Mouse (Mus musculus) gastrocnemius, adult 8-10 months (tissue): ENCODE measurements around the gene Apol7a. TPM values are rescaled to one million over a fixed set of nuclear protein-coding genes. Genes with fewer than 3 reads are reported as not detected.
"Not testable (repeated sequence)": the region's sequence is repeated elsewhere in the genome, so short reads cannot be mapped to it uniquely, and the experiment has no call there.

Experiments
- DNase-seq, 2 experiments: peaks; one replicate each; pipeline ENCODE4 v3.0.0; 2022; ENCODE audit warnings: low spot score in 2 of 2
- total RNA-seq, 4 experiments: library from RNA; stranded (reverse); gene quantifications; 2 replicates each; pipeline ENCODE4 v1.2.4; 2022

Gene Apol7a
- total RNA-seq = 1 to 10 TPM in 3 of 4 experiments, under 1 TPM in 1; 0.80 to 1.6 (median 1.3) TPM

GRCm38 (mm10) chr15:77399027-77399426, at the start of gene Apol7a:
Gene Apol7a (minus strand): TSS chr15:77399110.
- not testable (repeated sequence) for DNase-seq

DNA sequence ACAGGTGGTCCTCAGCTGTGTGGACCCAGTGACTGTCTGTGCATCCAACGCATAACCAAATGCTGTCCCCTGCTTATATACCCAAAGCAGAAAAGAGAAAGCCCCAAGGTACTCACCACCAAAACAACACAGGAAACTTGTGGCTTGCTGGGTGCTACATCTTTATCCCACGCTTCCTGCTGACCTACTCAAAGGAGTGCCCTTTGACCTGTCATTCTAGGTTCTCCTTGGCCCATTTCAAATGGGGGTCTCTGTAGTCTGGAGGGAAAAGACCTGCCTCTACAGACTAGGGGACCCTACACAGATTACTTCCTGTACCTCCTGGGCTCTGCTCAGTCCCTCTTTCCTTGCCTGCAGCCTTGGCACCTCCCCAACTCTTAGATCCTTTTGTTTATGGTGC, 48.5 kb upstream of the Apol7a start, which contains the start of gene Apol7b:
Gene Apol7b, minus strand, starts transcription at position 101 of the 400 bp plus-strand sequence.
- not testable (repeated sequence) for DNase-seq

GRCm38 (mm10) chr15:77445668-77446067, 46.8 kb upstream of the Apol7a start:
- DNase-seq = not testable (repeated sequence)

DNA sequence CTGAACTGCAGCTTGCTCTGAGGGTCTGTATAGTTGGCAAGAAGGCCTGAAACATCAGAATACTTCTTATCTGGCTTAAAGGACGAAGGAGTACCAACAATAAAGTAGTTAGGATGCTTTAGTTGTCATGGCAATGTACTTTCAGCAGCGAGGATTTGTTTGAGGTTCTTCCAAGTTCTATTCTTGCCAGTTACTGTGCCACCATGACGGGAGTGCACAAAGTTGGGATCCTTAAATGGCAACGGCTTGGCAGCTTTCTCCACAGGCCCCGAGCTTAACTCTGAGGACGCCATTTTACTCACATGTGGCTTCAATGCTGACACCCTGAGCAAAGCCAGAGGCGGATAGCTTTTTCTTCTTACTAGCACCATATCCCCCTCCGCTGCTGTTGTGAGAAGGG, 45.8 kb upstream of the Apol7a start:
- DNase-seq = not testable (repeated sequence)

DNA sequence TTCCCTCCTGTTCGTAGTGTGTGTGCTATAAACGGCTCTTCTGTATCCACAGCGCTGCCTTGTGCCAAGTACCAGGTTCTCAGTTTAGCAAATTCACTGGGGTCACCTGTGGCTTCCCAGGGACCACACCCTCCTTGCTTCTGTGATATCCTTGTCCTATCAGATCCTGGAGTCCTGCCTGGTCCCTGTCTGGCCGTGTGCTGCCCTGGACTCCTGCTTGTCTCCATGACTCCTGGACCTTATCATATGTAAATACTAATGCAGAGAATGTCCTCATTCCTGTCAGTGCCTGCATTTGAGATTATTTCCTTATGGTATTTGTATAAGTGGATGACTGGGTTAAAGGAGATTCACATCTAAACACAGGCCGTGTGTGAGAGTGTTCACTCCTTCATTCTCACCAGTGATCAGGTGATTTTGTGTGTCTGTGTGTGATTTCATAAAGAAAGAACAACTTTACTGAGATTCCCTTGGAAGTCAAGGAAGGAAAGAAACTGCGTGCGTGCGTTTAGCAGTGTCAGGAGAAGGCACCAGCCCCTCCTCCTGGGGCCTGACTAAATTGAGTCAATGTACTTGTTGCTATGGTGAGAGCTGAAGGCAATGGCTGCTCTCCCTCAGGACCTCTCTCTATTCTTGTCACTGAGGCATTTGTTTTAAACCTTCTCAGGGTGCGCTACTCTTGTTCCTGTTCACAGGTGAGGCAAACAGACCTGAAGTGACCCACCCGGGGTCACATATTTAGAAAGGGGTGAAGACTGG, 30.0 kb upstream of the Apol7a start:
- DNase-seq = not testable (repeated sequence)

- DNase-seq = not testable (repeated sequence)
These were observed 24.0 kb upstream of the Apol7a start for GRCm38 (mm10) chr15:77422925-77423324.

- DNase-seq = not testable (repeated sequence)
These were observed 20.7 kb upstream of the Apol7a start for GRCm38 (mm10) chr15:77419657-77420056.

DNA sequence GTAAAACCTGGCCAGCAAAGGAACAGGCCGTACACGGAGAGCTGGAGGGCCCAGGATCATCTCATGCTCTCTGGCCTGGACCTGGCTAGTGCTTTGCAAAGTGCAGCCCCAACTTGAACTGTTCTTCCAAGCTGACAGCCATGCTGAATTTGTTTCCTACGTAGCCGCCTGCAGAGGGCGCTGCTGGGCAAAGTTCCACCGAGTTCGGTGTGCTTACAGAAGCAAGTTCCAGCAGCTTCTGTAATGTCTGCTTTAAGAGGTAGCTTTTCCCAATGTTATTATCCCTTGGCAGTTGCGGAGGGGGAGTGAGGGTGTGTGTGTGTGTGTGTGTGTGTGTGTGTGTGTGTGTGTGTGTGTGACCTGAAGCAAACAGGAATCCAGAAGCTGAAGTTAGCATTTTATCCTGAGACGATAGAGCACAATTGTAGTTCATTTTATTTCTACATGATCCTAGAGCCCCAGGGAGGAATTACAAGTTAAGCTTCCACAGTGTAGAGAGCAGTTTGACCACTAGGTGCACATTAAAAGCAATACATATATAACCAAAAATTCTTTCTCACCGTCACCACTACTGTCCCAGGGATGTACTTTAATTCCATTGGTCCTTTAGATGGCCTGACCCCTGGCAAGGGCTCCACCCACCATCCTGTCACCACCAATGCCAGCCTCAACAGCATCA, 17.9 kb upstream of the Apol7a start:
- not testable (repeated sequence) for DNase-seq

- DNase-seq = not testable (repeated sequence)
These were observed 16.7 kb upstream of the Apol7a start for GRCm38 (mm10) chr15:77415653-77416052.

GRCm38 (mm10) chr15:77412695-77413094, 13.8 kb upstream of the Apol7a start:
- DNase-seq = not testable (repeated sequence)

DNA sequence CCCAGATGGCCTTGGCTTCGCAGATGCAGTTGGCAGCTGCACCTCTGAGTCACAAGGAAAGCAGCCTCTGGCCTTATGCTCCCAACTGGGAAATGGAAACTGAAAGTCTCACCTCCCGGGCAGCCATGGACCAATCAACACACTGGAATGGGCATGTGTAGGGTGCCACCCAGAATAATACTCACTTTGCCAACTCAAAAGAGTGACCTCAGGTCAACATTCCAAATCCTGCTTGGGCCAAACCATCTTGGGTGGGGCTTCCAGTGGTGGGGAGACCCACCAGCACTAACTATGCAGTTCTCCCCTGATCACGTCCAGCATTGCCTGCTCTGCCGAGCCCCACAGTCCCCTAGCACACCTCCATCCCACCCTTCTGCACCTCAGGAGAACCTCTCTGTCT, 12.1 kb upstream of the Apol7a start, which contains the start of gene Apol9a:
Gene Apol9a, minus strand, starts transcription at position 101 of the 400 bp plus-strand sequence.
- DNase-seq = not testable (repeated sequence)

DNA sequence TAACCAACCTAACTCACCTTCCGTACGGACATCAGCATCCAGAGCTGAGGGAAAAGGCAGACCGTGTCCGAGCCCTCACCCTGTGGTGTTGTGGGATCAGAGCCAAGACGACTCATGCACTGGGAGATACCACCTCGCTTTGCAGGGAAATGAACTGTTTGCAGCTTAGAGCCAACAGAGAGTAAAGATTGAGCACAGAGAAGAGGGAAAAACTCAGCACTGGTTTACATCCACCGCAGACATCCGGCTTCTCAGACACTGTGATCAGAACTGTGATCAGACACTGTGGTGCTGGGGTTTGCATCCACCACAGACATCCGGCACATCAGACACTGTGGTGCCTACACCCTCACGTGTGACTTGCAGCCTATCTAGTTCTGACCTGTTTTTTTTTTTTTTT, 7.5 kb upstream of the Apol7a start:
- not testable (repeated sequence) for DNase-seq

GRCm38 (mm10) chr15:77397450-77398132, 1.3 kb downstream of the Apol7a start:
- DNase-seq = peak in 1 of 2 experiments; percentile 22

DNA sequence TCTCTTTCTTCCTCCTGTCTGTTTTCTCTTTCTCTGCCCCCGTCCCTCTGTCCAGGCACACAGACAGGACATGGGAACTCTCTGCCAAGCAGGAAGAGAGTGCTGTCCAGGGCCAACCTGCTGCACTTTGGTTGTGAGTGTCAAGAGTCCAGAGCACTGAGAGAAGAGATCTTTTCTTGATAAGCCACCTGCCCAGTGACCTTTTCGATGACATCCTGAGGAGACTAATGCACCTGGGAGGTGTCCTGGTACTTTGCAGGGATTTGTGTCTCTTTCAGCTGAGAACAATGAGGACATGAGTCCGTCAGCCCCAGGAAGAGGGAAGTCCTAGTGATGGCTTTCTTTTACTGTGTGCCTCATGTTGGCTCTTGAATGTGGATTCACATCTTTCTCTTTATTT, 5.1 kb downstream of the Apol7a start:
- DNase-seq = not testable (repeated sequence)

DNA sequence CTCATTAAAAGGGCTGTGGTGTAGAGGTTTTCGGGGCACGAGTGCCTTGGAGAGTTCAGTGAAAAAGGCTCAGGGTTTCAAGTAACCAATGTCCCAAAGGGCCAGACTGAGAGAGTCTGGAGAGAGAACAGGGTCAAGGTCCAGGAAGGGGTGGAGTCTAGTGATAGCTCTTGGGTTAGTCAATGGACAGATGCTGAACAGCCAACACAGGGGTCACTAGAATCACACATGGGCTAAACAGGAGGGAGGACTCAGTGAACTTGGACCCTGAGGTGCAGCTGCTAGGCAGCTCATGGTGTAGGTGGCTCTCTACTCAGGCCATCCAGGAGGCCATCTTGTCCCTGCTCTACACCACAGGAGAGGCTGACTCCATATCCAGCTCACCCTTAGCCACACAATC, 11.4 kb downstream of the Apol7a start:
- DNase-seq = no peak

- DNase-seq = no peak
These were observed 14.4 kb downstream of the Apol7a start for GRCm38 (mm10) chr15:77384340-77385030.

- DNase-seq = no peak
These were observed 16.0 kb downstream of the Apol7a start for GRCm38 (mm10) chr15:77382880-77383279.

DNA sequence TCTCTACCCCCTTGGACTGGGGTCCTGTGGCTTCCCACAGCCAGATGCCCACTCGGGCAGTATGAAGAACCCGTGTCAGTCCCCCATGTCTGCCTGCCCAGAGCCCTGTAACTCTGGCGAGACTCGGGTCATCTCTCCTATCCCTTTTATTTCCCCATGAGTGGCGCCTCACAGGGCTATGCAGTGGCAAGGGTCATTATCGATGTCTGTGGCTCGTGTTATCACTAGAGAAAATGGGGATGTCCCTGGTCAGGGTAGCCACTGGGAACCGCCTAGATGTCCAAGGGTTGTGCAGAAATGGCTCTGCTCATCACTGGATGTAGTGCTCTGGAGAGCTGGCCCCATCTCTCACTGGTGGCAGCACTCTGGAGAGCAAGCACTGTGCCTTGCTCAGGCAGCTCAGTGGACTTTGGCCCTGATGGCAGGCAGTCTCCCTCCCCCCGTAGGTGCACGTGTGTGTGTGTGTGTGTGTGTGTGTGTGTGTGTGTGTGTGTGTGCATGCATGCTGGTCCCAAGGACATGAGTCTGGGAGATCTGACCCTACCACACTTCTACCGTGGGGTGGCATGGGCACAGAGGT, 16.5 kb downstream of the Apol7a start:
- DNase-seq = no peak

- DNase-seq = no peak
These were observed 17.4 kb downstream of the Apol7a start for GRCm38 (mm10) chr15:77381481-77381880.

DNA sequence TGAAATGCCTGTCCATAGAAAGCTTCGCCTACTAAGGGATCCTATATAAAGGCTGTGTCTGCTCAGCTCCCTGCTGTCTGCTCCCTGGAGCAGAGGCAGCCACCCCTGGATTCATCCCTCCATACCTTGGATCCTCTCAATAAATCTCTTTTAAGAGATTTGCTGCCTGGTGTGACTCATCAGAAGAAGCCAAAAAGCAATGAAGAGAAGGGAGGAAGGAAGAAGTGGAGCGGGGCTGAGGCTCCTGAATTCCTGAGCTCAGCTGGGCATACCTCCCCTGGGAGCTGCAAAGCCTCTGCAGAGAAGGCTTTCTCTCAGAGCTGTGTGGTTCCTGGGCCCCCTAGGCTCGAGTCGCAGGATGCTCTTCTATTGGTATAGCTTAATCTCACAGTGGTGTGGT, 19.0 kb downstream of the Apol7a start:
- no peak for DNase-seq

DNA sequence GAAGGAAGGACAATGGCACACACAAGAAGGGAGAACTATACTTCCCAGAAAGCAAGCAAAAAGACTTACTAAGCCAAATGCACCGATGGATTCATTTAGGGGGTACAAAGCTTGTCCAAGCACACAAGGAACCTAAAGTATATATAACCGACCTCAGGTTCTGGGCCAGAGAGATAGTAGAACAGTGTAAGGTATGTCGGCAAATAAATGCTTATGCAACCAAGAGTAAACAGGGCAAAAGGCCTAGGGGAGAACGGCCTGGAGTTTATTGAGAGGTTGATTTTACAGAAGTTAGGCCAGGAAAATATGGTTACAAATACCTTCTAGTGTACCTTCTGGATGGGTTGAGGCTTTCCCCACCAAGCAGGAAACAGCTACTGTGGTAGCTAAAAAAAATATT, 21.5 kb downstream of the Apol7a start:
- DNase-seq = no peak
